Mouse (Mus musculus): ENCODE data around the gene Cryzl1. TPM values are rescaled to one million over a fixed set of nuclear protein-coding genes. Genes with fewer than 3 reads are reported as not detected.

Cryzl1 gene
- polyA plus RNA-seq, 1 experiment from 2014 or later = 70.3 TPM

DNA sequence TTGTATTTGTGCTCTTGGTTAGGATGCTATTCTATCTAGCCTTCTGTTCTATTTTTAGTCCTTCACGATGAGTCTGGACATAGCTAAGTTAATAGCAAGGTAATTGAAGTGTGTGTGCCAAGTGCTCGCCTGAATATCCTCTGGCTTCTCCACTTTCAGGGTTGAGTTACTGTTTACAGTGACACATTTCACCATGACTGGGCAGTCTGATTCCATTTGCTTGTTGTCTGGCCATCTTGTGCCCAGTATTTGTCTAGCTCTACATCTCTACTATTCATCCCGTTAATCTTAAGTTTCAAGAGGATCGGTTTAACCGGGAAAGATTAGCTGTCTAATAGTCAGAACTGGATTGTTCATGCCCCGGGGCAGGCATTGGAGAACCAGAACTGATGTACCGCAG lies 33.7 kb upstream of the Cryzl1 start:
- Histone ChIP-seq H3K4me2 (no peak overlapping the region), H3K9me3 (no peaks in the 10 kb centered on the region), H3K9ac (replicated peaks) (no peak overlapping the region), H3K27me3 (no peaks in the 10 kb centered on the region), H3K4me3 (replicated peaks) (no peak overlapping the region), H3K27ac (no peak overlapping the region), H3K4me1 (replicated peaks) (peaks cover 11% of the 10 kb centered on the region), H3K36me3 (no peaks in the 10 kb centered on the region; the same call in 1 of the 2 replicates)
- WGBS = 81% methylated on average over 7 of the region's 7 CpGs
- no peak for ATAC-seq (ENCODE audit: insufficient number of reproducible peaks, insufficient read depth, low FRiP score, low TSS enrichment, low read depth)

DNA sequence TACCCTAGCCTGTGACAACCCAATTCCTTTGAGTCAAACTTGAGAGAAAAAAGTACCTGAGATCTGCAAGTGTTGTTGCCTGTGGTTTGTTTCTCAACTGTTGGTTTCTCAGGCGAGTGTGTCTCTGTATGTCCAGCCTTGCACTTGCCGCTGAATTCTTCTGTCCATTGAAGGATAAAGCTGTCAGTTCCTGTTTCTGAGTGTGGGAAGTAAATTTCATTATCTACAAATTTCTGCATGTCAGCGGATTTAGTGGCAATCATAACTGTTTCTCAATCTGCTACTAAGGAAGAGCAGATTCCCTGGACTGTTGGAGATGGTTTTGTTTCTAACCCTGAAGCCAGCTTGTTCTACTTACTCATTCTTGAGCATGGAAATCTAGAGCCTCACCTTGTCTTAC lies 33.0 kb upstream of the Cryzl1 start:
- 92% methylated on average over 3 of the region's 3 CpGs for WGBS
- no peak overlapping the region for H3K9ac ChIP-seq (replicated peaks)
- H3K4me2 ChIP-seq = no peak overlapping the region
- peaks cover 5% of the 10 kb centered on the region for H3K4me1 ChIP-seq (replicated peaks)
- H3K36me3 ChIP-seq = no peaks in the 10 kb centered on the region; the same call in 1 of the 2 replicates
- no peaks in the 10 kb centered on the region for H3K27me3 ChIP-seq
- H3K9me3 ChIP-seq = no peaks in the 10 kb centered on the region
- no peak overlapping the region for H3K4me3 ChIP-seq (replicated peaks)
- no peak overlapping the region for H3K27ac ChIP-seq
- no peak for ATAC-seq (ENCODE audit: insufficient number of reproducible peaks, insufficient read depth, low FRiP score, low TSS enrichment, low read depth)

DNA sequence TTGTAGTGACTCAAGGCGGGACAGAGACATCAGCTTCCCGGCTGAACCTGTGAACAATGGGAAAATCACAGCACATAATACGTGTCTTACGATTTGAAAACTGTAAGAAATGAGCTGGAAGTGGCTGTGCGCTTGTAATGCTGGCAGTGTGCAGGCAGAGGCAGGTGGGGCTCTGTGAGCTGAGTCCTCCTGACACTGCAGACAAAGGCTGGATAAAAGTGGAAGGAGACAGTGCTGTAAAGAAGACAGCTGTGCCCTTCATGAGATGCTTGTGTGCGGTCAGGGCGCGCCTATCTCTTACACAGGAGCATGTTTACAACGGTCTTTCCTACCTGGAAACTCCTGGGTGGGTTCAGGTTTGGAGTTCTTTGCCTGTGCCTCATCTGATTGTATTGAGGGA lies 32.4 kb upstream of the Cryzl1 start:
- no peak overlapping the region for H3K4me3 ChIP-seq (replicated peaks)
- H3K9ac ChIP-seq (replicated peaks) = no peak overlapping the region
- H3K4me1 ChIP-seq (replicated peaks) = no peaks in the 10 kb centered on the region
- H3K36me3 ChIP-seq = no peaks in the 10 kb centered on the region; the same call in 1 of the 2 replicates
- H3K27me3 ChIP-seq = no peaks in the 10 kb centered on the region
- 89% methylated on average over 9 of the region's 9 CpGs for WGBS
- H3K27ac ChIP-seq = no peak overlapping the region
- no peaks in the 10 kb centered on the region for H3K9me3 ChIP-seq
- no peak for ATAC-seq (ENCODE audit: insufficient number of reproducible peaks, insufficient read depth, low FRiP score, low TSS enrichment, low read depth)
- no peak overlapping the region for H3K4me2 ChIP-seq

DNA sequence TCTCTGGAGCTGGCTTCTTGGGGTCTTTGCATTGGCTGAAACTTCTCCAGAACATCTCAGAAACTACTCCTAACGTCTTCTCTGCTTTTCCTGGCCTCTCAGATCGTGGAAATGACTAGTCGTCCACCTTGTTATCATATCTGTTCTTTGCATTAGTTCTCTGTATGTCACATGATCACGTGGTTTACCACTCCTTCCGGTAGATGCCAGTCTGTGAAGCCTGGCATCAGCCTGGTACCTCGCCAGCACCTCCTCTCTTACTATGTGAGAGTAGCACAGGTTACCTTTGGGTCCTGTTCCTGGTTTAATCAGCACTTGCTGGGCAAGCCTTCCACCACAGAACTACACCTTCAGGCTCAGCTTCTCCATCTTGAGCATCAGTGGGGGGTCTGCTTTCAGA lies 26.2 kb upstream of the Cryzl1 start:
- H3K4me2 ChIP-seq = no peak overlapping the region
- no peak for ATAC-seq (ENCODE audit: insufficient number of reproducible peaks, insufficient read depth, low FRiP score, low TSS enrichment, low read depth)
- peaks cover 6% of the 10 kb centered on the region; the same call in 1 of the 2 replicates for H3K27me3 ChIP-seq
- peaks cover 16% of the 10 kb centered on the region; the same call in 1 of the 2 replicates for H3K4me1 ChIP-seq (replicated peaks)
- H3K36me3 ChIP-seq = peaks cover 3% of the 10 kb centered on the region; the same call in 1 of the 2 replicates
- H3K9me3 ChIP-seq = no peaks in the 10 kb centered on the region
- H3K27ac ChIP-seq = no peak overlapping the region
- H3K4me3 ChIP-seq (replicated peaks) = no peak overlapping the region
- 90% methylated on average over 6 of the region's 6 CpGs for WGBS
- no peak overlapping the region for H3K9ac ChIP-seq (replicated peaks)

DNA sequence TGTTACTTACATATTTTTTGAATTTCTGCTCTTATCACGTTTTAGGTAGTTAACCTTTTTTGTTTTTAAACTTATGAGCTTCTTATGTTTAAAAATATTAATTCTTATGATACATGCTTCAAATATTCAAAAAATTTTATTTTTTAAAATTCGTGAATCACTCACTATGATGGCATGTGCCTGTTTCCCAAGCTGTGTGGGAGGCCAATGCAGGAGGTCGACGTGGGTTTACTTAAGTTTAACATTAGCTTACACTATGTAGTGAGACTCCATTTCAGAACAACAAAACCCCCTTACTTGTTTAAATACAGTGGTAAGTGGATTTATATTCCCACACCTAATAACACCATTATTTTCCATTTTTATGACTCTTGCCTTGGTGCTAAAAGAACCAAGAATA lies 24.8 kb upstream of the Cryzl1 start:
- Histone ChIP-seq H3K27me3 (peaks cover 6% of the 10 kb centered on the region; the same call in 1 of the 2 replicates), H3K9ac (replicated peaks) (no peak overlapping the region), H3K4me3 (replicated peaks) (no peak overlapping the region), H3K36me3 (peaks cover 3% of the 10 kb centered on the region; the same call in 1 of the 2 replicates), H3K27ac (no peak overlapping the region), H3K4me2 (no peak overlapping the region), H3K9me3 (no peaks in the 10 kb centered on the region), H3K4me1 (replicated peaks) (peaks cover 16% of the 10 kb centered on the region; the same call in 1 of the 2 replicates)
- ATAC-seq (ENCODE audit: insufficient number of reproducible peaks, insufficient read depth, low FRiP score, low TSS enrichment, low read depth) = no peak
- WGBS = 77% methylated on average over 4 of the region's 4 CpGs

DNA sequence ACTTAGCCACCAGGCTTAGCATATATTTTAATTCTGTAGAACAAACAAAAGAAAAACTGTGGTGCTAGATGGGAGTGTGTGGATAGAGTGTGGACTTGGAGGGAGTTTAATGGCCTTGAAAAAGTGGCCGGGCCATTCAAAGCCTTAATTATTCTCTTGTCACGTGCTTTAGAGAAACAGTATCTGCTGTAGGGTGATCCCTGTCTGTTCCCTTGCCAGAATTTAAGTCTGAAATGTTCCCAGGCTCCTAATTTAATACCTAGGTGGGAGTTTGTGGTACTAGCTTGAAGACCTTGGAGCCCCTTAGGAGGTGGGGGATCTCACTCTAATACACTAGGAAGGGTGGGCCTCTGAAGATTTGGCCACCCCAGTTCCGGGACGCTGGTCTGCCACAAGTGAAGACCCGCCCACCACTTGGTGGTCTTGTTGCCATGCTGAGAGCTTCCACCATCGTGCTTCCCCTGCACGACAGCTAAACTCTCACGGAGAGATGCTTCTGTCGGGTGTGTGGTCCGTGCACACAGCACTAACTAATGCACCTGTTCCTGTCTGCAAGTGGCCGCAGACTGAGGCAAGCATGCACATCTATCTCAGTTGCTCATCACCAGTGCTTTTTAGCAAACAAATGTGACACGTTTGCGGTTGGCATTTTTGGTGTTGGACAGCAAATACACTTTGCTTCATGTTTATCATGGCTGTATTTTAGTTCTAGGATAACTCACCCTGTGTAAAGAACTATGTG lies 23.0 kb upstream of the Cryzl1 start:
- no peak overlapping the region for H3K4me2 ChIP-seq
- H3K4me3 ChIP-seq (replicated peaks) = no peak overlapping the region
- no peak for ATAC-seq (ENCODE audit: insufficient number of reproducible peaks, insufficient read depth, low FRiP score, low TSS enrichment, low read depth)
- no peaks in the 10 kb centered on the region for H3K9me3 ChIP-seq
- peaks cover 20% of the 10 kb centered on the region; the same call in 1 of the 2 replicates for H3K4me1 ChIP-seq (replicated peaks)
- peaks cover 6% of the 10 kb centered on the region; the same call in 1 of the 2 replicates for H3K27me3 ChIP-seq
- no peak overlapping the region for H3K27ac ChIP-seq
- peaks cover 3% of the 10 kb centered on the region; the same call in 1 of the 2 replicates for H3K36me3 ChIP-seq
- H3K9ac ChIP-seq (replicated peaks) = no peak overlapping the region
- 78% methylated on average over 13 of the region's 13 CpGs for WGBS

DNA sequence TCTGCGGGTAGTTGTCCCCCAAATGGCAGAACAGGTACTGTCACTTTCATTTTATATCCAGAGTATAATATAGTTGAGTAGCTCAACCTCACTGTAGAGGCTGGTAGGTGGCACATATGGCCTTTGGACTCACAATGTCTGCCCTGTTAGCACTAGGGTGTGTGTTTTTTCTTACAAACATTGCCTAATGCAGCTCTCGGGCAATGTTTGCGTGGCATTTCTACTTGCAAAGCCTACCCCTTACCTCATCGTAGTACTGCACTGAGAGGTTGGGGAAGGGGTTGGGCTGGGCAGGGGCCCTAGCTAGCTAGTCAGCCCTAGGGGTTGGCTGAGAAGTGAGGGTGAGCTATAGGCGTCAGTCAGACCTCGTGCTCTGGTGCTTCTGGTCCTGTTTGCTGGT lies 18.8 kb upstream of the Cryzl1 start:
- Histone ChIP-seq H3K4me2 (no peak overlapping the region), H3K27ac (no peak overlapping the region), H3K36me3 (peaks cover 3% of the 10 kb centered on the region; the same call in 1 of the 2 replicates), H3K4me3 (replicated peaks) (no peak overlapping the region), H3K4me1 (replicated peaks) (peaks cover 37% of the 10 kb centered on the region), H3K9me3 (no peaks in the 10 kb centered on the region), H3K9ac (replicated peaks) (no peak overlapping the region), H3K27me3 (0 out of 2 replicates have a peak, but pooled peaks cover 3% of the 10 kb centered on the region)
- no peak for ATAC-seq (ENCODE audit: insufficient number of reproducible peaks, insufficient read depth, low FRiP score, low TSS enrichment, low read depth)
- WGBS = 82% methylated on average over 6 of the region's 6 CpGs

DNA sequence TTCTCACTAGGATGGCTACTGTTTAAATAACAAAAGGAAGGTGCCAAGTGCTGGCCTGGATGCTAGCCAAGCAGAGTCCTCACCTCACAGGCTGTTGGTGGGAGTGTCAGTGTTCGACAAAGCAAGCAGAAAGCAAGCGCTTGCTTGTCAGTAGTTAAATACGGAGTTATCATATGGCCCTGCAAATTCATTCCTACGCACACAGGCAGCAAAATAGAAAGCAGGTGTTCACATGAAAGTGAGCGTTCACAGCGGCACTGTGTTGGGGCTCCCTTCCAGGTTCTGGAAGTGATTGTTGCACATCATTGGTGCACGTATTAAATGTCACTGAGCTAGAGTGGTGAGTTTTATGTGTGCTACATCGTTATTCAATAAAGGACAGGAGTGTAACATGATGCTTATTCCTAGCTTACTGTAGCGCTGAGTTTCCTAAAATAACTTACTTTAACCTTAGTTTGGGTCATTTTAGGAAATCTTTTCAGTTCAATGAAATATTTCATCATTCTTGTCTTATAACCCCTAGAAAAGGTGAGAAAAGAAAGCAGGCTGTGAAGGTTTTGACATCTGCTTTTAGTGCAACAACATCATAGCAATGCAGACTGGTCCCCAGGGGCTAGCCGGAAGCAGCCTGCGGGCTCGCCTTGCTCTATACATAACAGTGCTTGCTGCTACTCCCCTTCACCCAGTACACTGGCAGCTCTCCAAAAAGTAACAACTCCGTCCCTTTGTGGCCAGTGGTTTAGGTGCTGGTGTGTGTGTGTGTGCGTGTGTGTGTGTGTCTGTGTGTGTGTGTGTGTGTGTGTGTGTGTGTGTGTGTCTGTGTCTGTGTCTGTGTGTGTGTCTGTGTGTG lies 17.6 kb upstream of the Cryzl1 start:
- Histone ChIP-seq H3K9ac (replicated peaks) (no peak overlapping the region), H3K27me3 (no peaks in the 10 kb centered on the region), H3K4me3 (replicated peaks) (no peak overlapping the region), H3K4me2 (peak overlapping the region; percentile 25), H3K4me1 (replicated peaks) (peaks cover 28% of the 10 kb centered on the region), H3K36me3 (peaks cover 3% of the 10 kb centered on the region; the same call in 1 of the 2 replicates), H3K27ac (peak overlapping the region; percentile 62; the same call in 1 of the 2 replicates), H3K9me3 (no peaks in the 10 kb centered on the region)
- peak; percentile 96 for ATAC-seq (ENCODE audit: insufficient number of reproducible peaks, insufficient read depth, low FRiP score, low TSS enrichment, low read depth)
- 8% methylated on average over 14 of the region's 14 CpGs for WGBS

DNA sequence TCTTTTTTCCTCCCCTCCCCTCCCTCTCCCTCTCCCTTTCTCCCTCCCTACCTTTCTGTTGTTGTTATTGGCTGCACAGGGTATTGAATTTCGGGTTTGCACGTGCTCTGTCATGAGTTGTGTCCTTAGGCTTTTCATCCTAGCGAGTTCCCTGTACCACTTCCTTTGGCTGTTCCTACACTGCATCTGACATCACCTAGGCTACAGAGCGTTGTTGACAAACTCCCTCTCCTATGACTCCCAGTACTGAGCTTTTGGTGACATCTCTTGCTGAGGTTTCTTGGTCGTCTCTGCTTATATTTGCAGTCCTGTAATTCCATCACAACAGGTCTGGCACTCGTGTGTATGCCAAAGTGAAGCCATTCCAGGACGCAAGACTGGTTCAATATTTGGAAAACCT lies 14.3 kb upstream of the Cryzl1 start:
- ATAC-seq (ENCODE audit: insufficient number of reproducible peaks, insufficient read depth, low FRiP score, low TSS enrichment, low read depth) = no peak
- H3K9ac ChIP-seq (replicated peaks) = no peak overlapping the region
- H3K27me3 ChIP-seq = no peaks in the 10 kb centered on the region
- WGBS = 73% methylated on average over 7 of the region's 7 CpGs
- H3K4me2 ChIP-seq = no peak overlapping the region
- H3K27ac ChIP-seq = no peak overlapping the region
- H3K9me3 ChIP-seq = no peaks in the 10 kb centered on the region
- no peak overlapping the region for H3K4me3 ChIP-seq (replicated peaks)
- H3K36me3 ChIP-seq = no peaks in the 10 kb centered on the region
- peaks cover 34% of the 10 kb centered on the region for H3K4me1 ChIP-seq (replicated peaks)

DNA sequence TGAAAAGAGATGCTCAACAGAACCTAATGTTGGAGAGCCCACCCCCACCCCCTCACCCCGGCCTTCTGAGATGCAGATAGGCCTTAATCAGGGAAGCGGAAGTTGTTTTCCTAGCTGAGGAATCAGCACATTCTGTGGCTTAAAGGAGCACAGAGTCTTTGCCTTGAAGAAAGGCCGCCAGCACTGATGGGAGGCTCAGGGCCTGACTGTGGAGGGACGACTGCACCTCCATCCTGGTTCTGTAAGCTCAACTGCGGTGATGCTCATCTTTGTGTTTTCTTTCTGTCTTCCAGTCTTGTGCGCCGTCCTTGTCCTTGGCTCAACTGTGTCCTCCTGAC lies 12.1 kb upstream of the Cryzl1 start:
- H3K4me2 ChIP-seq = no peak overlapping the region
- H3K4me3 ChIP-seq (replicated peaks) = no peak overlapping the region
- H3K9ac ChIP-seq (replicated peaks) = no peak overlapping the region
- peaks cover 26% of the 10 kb centered on the region for H3K4me1 ChIP-seq (replicated peaks)
- H3K27ac ChIP-seq = no peak overlapping the region
- WGBS = 62% methylated on average over 7 of the region's 7 CpGs
- H3K36me3 ChIP-seq = no peaks in the 10 kb centered on the region
- H3K9me3 ChIP-seq = no peaks in the 10 kb centered on the region
- H3K27me3 ChIP-seq = no peaks in the 10 kb centered on the region
- no peak for ATAC-seq (ENCODE audit: insufficient number of reproducible peaks, insufficient read depth, low FRiP score, low TSS enrichment, low read depth)

DNA sequence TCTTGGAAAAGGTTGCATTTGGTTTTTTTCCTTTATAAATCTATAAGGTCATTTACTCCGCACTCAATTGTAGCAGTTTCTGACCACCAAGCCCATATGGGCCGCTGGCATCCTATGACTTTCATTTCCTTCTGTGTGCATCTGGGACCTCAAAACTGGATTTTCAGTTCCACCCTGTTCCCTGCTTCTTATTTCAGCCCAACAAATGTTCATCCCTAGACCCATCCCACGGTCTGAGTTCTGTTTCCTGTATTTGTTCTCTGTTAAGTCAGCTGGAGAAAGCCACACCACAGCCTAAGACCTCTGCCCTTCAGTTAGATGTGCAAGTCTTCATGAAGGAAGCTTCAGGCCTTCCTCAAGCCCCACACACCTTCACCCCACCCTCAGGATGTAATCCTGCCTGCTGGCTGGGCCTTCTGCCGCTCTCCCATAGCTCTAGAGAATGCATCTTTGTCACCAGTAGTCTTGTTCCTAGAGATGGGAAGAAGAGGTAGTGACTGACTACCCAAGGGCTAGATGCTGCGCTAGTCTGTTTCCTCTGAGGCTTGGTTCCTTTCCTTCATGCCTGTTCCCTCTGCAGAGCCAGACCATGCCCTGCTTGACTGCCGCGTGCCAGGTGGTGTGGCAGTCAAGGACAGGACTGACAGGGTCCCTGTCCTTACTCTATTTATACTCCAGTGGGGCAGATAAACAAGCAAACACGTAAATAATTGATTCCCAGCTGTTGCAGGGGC lies 11.6 kb upstream of the Cryzl1 start:
- Histone ChIP-seq H3K4me1 (replicated peaks) (peaks cover 20% of the 10 kb centered on the region), H3K9ac (replicated peaks) (no peak overlapping the region), H3K36me3 (no peaks in the 10 kb centered on the region), H3K27me3 (no peaks in the 10 kb centered on the region), H3K4me3 (replicated peaks) (no peak overlapping the region), H3K9me3 (no peaks in the 10 kb centered on the region), H3K27ac (no peak overlapping the region), H3K4me2 (no peak overlapping the region)
- WGBS = 67% methylated on average over 8 of the region's 8 CpGs
- no peak for ATAC-seq (ENCODE audit: insufficient number of reproducible peaks, insufficient read depth, low FRiP score, low TSS enrichment, low read depth)

Measured in limb, embryonic 12.5 days (tissue).